Mouse (Mus musculus) retina, postnatal 1 day (tissue): ENCODE results near the gene Xrcc3.

ENCODE experiments used
- DNase-seq: peaks from one replicate; pipeline ENCODE4 v3.0.0-alpha.2; 2012

Gene Xrcc3

DNA sequence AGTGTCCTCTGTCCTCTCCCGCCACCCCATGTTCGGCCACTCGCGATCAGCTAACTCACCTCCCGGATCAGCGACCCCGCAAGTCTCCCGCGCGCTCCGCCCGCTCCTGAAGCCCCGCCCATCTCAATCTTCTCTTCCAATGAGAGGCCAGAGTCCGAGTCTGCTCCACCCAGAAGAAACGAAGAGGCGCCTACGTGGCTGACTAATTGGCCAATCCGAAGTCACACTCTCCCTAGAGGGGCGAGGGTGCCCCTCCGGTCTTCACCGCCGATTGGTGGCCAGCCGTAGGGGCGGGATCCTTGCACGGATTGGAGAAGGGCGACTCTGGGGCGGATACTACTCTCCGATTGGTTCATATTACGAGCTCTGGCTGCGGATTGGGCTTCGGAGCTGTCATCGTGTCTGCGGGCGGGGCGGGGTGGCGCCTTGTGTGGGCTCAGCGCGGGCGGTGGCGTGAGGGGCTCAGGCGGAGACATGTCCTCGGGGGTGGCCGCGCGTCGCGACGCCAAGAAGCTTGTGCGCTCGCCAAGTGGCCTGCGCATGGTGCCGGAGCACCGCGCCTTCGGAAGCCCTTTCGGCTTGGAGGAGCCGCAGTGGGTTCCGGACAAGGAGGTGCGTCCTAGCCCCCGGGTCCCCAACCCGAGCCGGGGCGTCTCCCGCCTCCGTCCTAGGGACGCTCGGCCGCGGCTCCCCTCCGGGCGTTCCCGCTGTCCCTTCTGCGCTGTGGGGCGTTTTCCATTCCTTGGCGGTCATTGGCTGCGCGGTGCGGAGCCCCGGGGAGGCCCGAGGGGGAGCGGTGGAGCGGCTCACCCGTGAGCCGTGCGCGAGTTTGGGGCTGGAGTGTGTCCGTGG is at the start of gene Xrcc3, which contains the start of gene Zfyve21:
Gene Xrcc3, minus strand, starts transcription at position 108 of the 852 bp plus-strand sequence.
Gene Zfyve21, plus strand, starts transcription at position 405 of the 852 bp plus-strand sequence.
- DNase-seq: peak; percentile 100

DNA sequence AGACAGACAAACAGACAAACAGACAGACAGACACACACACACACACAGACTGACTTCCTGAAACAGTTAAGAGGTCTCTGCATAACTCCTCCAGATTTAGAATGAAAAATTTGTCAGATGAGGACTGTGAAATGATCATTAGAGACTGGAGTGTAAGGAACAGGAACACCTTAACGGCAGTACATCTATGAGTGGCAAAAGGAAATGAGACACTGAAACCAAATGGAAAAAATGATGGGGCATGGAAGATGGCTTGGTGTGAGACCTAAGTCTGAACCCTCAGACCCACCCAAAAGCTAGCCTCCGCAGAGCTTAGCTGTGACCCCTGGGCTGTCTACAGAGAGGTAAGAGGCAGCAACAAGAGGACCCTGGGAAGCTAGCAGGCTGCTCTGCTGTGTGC is 41.8 kb upstream of the Xrcc3 start:
- DNase-seq: no peak

DNA sequence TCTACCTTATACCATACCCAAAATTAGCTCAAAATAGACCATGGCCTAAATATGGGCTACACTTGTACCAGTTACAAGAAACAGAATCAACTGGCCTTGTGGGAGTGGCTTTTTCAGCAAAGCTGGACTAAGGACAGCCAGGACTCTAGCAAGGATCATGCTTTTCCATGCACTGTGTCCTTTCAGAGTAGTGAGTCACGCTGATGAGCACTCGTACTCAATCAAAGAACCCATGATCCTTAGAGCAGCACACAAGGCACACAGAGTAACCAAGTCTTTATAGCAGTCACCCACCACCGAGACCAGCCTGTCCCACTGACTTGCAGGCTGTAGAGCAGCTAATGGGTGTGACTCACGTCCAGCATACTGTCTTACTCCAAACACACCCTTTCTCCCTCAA is 39.9 kb upstream of the Xrcc3 start:
- DNase-seq: no peak

DNA sequence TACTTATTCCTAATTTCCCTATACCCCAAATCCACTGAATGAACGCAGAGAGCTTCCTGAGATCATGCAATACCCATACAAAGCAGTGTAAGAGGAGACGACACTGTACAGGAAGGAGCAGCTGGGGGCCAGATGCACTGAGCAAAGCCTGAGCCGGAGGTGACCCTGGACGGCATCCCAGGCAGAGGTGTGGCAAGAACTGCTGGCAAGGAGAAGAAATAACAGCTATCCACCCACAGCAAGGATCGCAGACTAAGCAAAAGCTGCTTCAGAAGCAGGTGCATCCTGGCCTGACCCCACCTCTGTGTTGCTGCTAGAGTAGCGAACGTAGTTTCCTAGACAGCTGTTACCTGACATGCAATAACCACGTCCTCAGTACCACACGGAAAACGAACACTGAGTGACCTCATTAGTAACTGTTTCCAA is 39.4 kb upstream of the Xrcc3 start:
- DNase-seq: no peak

DNA sequence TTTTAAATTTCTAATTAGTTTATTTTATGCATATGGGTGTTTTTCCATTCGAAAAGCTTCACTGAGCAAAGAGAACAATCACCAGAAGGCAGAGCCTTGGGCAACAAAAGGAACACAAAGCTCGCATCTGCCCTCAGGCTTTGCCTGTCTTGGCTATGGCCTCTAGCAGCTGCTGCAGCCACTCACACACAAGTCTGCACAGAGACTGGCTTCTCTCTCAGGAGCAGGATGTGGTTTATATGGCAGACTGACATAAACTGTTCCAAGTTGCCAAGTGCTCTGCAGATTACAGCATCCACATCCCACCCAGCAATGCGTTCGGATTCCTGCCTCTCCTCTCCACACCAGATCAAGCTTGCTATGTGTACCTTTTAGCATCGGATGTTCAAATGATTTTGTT is 38.1 kb upstream of the Xrcc3 start:
- DNase-seq: peak; percentile 22

DNA sequence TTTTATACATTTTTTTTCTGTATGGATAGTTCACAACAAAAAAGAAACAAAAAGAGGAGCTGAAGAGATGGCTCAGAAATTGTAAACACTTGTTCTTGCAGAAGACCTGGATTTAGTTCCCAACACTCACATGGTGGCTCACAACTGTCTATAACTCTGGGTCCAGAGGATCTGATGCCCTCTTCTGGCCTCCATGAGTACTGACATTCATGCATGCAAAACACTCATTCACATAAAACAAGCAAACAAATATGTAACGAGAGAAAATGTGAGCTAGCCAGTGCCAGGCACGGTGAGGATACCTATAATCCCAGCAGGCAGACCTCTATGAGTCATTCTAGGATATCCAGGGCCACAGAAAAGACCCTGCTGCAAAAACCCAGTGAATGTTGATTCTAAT is 37.6 kb upstream of the Xrcc3 start:
- DNase-seq: peak; percentile 26

DNA sequence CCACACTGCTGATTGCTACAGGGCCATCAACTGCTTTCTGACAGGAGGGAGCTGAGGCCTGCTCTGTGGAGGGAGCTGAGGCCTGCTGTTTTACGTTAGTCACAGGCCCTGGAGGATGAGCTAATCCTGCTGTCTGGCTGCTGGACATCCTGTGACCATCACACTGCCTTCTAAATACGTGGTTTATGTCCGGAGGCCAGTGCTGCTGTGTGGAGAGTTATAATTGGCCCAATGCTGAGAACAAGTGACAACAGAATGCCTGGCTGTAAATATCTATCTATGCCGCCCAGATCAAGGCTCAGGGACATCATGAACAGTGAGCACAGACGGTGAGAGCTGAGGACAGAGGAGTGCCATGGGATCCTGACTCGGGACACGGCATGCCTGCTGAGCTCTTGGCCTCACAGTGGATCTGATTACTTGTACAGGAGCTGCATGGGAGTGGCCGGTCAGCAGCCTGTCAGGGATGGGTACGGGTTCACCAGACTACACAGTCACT is 34.7 kb upstream of the Xrcc3 start:
- DNase-seq: peak; percentile 7

DNA sequence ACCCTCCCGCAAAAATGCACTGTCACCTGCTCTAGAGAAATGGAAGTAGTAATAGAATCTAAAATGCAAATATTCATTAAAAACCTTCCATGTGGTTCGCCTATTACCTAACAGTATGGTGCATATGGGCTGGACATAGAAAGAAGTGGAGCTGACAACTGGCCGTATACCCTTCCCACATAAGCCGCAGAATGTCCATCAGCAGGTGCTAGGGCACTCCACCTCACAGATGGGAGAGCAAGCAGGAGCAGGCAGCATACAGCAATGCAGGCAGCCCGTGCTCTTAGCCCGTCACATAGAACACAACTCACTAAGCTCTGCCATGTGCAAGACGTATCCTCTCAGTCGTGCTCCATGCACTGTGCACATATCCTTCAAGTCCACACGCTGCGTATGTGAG is 33.1 kb upstream of the Xrcc3 start:
- no peak for DNase-seq

DNA sequence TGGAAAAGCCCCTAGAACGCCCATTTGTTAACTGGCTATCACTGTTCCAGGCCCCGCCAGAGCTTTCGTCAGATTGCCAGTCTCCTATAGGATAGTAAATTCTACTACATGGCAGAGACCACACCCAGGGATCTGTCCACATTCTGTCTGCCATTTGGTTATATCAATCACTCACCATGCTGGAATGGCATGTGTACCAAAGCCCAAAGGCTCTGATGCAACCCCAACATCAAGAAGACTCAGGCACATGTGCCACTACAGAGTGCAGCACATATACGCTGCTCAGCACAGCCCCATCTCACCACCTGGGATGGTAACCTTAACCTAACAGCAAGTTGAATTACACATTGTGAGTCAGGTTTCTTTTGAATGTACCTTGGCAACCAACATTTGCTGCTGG is 32.3 kb upstream of the Xrcc3 start:
- no peak for DNase-seq

DNA sequence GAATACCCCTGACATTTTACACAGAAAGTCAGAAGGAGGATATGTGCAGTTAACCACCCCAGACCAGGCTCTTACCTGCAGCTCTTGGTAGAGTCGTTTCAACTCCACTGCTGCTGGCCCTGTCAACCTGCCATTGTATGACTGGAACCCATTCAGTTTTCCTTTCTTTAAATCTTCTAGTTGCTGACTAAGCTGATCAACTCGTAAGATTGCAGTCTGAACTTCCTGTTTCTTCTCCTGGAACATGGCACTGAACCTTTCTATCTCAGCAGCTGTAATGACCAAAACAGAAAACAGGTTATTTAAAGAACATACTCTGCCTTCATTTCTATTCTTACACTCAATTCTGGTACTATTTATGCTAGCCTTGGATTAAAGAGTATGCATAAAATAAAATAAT is 29.8 kb upstream of the Xrcc3 start:
- DNase-seq: no peak

DNA sequence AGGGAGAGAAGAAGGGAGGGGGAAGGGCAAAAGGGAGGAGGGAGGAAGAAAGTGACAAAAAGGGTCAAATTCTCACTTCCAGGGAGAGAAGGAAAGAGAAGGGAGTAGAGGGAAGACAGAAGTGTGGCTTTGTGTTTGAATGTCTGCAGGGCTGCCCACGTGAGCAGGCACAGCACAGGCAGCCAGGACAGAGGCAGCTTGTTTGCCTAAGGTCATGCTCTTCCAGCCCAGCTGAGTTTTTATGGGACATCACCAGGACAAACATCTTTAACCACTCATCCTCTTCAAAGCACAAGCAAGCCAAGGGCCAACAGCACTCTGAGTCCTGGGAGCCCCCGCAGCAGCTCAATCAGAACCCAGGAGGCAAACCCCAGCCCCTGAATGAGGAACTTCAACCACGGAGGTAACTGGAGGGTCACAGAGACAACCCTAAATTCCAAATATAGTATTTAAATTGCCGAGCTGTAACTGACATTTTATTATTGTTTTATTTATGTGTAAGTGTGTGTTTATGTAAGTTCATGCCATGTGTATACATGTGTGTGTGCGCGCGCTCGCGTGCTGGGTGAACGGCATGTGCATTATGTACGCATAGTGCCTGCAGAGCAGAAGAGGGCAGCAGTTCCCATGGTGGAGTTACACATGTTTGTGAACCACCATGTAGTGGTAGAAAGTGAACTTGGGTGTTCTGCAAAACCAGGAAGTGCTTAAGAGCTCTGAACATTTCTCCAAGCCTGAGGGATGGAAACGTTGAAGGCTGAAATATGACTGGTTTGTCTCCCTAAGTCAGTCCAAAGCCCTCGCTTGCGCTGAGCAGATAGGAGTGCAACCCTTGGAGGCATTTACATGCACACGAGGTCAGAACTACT is 29.1 kb upstream of the Xrcc3 start:
- DNase-seq: no peak

DNA sequence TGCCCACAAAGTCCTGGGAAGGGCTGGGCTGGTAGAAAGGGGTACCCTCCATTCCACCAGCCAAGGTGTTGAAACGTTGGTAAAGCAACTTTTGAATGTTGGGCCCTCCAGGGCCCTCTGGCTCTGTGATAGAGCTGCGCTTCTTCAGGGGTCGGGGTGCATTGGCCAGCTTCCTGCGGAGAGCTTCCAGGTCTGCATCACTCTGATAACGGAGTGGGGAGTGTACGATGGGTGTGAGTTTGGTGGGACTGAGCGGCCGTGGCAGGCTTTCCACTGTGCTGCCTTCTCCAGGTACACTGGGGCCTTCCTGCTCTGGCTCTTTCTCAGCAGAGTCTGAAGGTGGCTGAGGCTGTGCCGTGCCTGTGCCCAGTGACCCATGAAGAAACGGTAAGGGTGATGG is 19.8 kb upstream of the Xrcc3 start:
- no peak for DNase-seq

DNA sequence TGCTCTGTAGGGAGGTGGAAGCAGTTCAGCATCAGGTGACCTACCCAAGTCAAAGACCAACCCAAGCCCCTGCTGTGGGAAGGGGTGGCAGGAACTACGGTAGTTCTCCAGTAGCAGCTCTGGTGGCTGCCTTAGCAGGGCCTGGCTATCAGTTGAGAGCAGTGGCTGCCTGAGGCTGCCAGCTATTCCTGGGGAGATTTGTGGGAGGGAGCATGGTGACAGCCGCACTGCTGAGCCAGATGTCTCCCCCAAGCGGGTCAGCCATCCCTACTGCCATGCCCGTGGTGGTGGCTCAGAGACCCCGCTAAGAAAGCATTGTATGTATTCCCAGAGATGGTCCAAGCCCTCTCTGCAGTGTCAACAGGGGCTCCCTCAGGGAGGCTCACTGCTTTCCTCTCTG is 19.0 kb upstream of the Xrcc3 start:
- no peak for DNase-seq

DNA sequence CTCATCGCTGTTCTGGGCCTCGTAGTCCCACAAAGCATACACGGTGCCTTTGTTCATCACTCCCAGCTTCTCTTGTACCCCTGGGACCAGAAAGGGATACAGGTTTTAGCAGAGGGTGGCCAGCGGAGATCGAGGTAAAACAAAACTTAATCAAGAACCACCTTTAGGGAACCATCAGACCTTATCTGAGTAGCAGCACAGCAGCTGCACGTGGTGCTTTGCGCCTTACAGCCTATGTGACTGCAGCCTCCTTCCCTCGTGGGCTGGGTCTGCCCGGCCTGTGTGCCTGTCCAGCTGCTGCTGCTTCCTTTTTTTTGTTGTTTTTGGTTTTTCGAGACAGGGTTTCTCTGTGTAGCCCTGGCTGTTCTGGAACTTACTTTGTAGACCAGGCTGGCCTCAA is 16.7 kb upstream of the Xrcc3 start:
- DNase-seq: no peak

DNA sequence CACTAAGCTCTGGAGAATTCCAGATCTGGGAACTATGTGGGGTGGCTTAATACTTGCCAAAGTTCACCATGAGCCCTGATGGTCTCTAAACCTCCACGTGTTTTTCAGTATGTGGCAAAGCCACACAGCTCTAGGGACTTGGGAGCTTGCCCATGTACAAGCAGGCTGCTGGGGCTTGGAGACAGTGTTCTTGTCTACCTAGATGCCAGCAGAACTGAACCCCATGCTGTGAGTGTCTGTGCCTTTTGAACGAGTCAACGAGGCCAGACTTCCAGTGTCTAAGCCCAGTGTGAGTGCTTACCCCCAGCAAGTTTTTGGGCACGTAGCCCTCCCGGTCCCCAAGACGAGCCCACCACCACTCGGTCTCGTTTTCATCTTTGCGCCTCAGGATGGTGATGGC is 16.3 kb upstream of the Xrcc3 start:
- DNase-seq: no peak

DNA sequence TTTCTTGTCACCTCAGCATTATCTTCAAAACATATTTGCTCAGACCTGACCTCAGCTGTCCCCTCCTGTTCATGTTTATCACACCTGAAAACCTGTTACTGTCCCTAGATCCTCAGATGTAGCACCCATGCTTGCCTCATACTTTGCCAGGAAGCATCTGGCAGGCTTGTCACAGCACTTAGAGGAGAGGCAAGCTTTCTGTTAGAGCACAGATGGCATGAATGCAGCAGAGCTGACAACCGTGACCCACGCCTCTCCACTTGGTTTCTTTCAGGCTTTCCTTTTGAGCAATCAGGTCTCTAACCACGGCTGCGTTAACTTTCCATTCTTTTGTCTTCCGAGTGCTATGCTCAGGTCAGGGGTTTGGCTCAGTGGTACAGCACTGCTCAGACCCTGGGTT is 15.8 kb upstream of the Xrcc3 start:
- DNase-seq: no peak

DNA sequence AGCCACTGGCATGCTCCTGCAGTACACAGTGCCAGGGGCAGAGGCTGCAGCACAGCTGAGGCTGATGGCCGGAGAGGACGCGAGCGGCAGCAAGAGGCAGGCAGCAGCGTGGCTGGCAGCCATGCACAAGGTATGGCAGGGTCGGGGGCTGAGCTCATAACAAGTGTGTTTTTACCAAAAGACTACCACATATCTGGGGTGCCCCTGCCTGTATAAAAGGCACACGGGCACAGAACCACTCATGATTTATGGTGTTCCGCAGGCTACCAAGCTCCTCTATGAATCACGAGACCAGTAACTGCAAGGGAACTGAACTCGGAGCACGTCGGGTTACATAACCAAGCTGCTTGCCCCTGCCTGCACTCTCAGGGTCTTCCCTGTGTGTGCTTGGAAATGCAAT is 13.9 kb upstream of the Xrcc3 start:
- DNase-seq: no peak

DNA sequence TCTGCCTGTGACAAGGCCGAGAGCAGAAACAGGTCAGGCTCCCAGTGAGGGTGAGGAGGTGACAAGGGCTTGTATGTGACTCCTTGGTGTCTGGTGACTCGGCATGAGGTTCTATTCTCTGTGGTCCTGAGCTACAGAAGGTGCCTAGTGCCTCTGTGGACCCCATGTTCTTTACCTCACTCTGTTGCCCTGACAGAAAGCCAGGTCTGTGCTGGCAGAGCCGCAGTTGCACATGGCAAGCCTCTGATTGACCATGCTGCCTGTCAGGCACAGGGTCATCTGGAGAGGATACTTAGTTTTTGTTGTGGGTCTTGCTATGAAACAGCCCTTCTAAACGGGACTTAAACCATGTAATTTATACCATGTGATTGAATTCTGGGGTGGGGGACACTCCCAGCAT is 8.3 kb upstream of the Xrcc3 start:
- DNase-seq: no peak

DNA sequence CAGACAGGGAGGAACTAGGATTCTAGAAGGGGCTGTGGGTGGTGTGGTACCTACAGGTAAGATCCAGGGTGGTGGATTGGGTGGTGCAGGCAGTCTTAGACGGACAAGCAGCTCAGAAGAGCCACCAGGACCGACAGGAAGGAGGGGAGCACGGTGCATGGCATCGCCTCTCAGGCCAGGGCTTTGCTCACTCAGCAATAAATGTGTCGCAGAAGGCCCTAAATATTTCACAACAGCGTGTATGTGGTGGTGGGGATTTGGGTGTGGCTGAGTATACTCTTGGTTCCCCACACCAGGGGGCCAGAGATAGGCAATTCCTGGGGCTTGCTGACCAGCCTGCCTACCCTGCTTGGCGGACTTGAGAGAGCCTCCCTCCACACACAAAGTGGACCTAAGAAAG is 7.0 kb upstream of the Xrcc3 start:
- no peak for DNase-seq

DNA sequence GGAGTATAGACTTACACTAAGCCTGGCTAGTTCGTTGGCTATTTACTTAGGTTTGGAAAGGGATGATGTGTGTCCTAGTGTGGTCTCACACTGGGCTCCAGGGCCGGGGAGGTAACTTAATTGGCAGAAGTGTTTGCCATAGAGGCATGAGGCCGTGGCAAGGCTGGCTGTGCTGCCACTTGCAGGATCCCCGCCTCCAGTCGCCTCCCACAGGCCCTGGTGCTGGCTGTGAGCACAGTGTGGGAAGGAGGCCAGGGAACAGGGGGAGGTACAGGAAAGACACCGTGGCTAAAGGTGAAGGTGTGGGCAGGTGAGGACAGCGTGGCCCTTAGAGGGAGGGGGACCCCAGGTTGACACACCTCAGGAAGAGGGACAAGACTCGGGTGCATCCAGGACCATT is 6.3 kb upstream of the Xrcc3 start:
- DNase-seq: no peak

DNA sequence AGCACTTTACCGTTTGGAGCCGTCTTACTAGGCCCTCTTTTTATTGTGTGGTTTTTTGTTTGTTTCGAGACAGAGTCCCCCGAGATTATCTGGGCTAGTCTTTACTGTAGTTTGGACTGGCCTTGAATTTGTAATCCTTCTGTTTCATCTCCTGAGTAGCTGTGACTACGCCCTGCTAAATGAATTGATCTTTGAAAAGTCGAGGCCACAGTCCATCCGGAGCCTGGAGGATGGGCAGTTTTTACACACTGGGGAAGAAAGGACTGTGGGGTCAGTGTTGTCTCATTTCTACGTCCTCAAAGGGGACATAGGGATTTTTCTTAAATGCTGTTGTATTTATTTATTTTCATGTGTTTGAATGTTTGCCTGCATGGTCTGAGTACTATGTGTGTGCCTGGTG is 4.3 kb upstream of the Xrcc3 start:
- no peak for DNase-seq

DNA sequence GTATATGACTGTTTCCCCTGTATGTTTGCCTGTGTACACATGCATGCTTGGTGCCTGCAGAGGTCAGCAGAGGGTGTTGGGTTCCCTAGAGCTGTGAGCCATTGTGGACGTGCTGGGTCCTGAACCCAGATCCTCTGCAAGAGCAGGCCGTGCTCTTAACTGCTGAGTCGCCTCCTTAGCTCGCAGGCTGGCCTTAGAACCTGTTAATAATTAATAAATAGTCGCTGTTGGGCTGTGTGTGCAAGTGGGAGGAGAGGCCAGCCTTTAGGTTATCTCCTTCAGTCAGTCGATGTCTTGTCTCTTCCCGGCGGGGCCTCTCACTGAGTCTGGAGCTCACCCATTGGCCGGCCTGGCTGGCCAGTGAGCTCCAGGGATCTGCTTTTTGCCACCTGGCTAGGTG is 3.3 kb upstream of the Xrcc3 start:
- no peak for DNase-seq

DNA sequence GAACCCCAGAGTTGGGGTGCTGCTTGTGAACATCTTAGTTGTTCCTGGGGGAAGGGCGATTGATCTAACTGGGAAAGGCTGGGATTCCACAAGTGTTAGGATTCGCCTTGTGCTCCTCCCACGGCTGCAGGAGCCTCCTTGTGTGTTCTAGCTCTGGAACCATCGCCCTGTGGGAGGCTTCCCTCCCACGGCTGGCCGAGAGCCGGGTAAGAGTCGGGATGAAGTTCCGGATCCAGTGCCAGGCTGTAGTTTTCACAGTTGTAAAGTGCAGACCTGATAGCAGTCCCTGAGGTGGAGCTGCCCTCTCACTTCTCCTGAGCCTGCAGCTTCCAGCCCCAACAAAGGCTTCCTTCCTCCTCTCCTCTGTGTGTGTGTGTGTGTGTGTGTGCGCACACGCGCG is 2.9 kb upstream of the Xrcc3 start:
- DNase-seq: no peak
